Mouse (Mus musculus) erythroblast, embryonic 14.5 days (primary cell): ENCODE results near the gene Ppm1g. TPM values are rescaled to one million over a fixed set of nuclear protein-coding genes. Genes with fewer than 3 reads are reported as not detected.
A peak's percentile ranks its signal among the peaks of the same experiment; 100 is the strongest.

Experiments used
- H3K27me3 ChIP-seq: 2 replicates; pipeline ENCODE4 v1.6.1; 2012; ENCODE audit warnings: inconsistent platforms; ENCODE audit not compliant: control insufficient read depth
- H3K36me3 ChIP-seq: 2 replicates; pipeline ENCODE4 v1.6.1; 2012; ENCODE audit warnings: mild to moderate bottlenecking, inconsistent platforms; ENCODE audit not compliant: control insufficient read depth
- H3K4me1 ChIP-seq: 2 replicates; pipeline ENCODE4 v1.6.1; 2012; ENCODE audit warnings: inconsistent platforms; ENCODE audit not compliant: control insufficient read depth
- H3K4me3 ChIP-seq: replicated peaks from 2 replicates; pipeline ENCODE3; 2012; ENCODE audit warnings: moderate library complexity, mild to moderate bottlenecking, inconsistent platforms
- H3K9me3 ChIP-seq: 2 replicates; pipeline ENCODE4 v1.6.1; 2012; ENCODE audit warnings: low read length, inconsistent platforms, mixed read lengths; ENCODE audit not compliant: control insufficient read depth
- GATA1 ChIP-seq: IDR thresholded peaks from 2 replicates; pipeline ENCODE4 v1.6.1; 2012; ENCODE audit warnings: low read length, inconsistent platforms, mixed read lengths
- TAL1 ChIP-seq: IDR thresholded peaks from 3 replicates; pipeline ENCODE4 v1.6.1; 2012; ENCODE audit warnings: low read length, inconsistent platforms, mixed read lengths
- polyA plus RNA-seq: library from polyadenylated mRNA; stranded (reverse); fragments of >175 nt; gene quantifications from 2 replicates; pipeline ENCODE4 v1.2.3, GENCODE M21; 2012

Gene Ppm1g
- polyA plus RNA-seq, result 31.4 and 40.0 TPM in 2 replicates

GRCm38 (mm10) chr5:31220448-31221303, at the start of gene Ppm1g:
Ppm1g (minus strand) TSS chr5:31220687.
- Histone ChIP-seq H3K4me3 (peak within 1 kb of the TSS; percentile 68), H3K36me3 (peaks cover 16% of the 10 kb centered on the region), H3K9me3 (no peaks in the 10 kb centered on the region), H3K27me3 (no peaks in the 10 kb centered on the region), H3K4me1 (peaks cover 44% of the 10 kb centered on the region)
- TF ChIP-seq GATA1 (no peak), TAL1 (no peak)

- Histone ChIP-seq H3K27me3 (no peaks in the 10 kb centered on the region), H3K4me3 (no peak overlapping the region), H3K4me1 (no peaks in the 10 kb centered on the region), H3K9me3 (no peaks in the 10 kb centered on the region), H3K36me3 (peaks cover 12% of the 10 kb centered on the region; the same call in 1 of the 2 replicates)
- TF ChIP-seq TAL1 (no peak), GATA1 (no peak)
Measured at GRCm38 (mm10) chr5:31267686-31268085, 47.2 kb upstream of the Ppm1g start.

GRCm38 (mm10) chr5:31266101-31266500, 45.6 kb upstream of the Ppm1g start:
- no peak overlapping the region for H3K4me3 ChIP-seq
- peaks cover 12% of the 10 kb centered on the region; the same call in 1 of the 2 replicates for H3K36me3 ChIP-seq
- TF ChIP-seq TAL1 (no peak), GATA1 (no peak)
- H3K9me3 ChIP-seq, result no peaks in the 10 kb centered on the region
- H3K27me3 ChIP-seq, result no peaks in the 10 kb centered on the region
- H3K4me1 ChIP-seq, result no peaks in the 10 kb centered on the region

GRCm38 (mm10) chr5:31257616-31258015, 37.1 kb upstream of the Ppm1g start:
- H3K4me3 ChIP-seq, result no peak overlapping the region

DNA sequence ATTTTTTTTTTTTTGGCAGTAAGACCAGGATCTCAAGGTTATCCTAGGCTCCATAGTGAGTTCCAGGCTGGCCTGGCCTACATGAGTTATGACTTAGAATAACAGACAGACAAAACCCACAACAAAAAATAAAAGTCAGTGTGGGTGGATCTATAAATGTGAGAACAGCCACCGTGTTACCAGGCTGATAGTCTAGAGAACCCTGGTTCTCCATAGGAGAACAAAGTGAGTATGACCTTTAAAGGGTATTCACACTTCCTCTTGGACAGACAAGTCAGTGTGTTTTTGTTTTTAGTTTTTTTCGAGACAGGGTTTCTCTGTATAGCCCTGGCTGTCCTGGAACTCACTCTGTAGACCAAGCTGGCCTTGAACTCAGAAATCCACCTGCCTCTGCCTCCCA, 35.5 kb upstream of the Ppm1g start:
- Histone ChIP-seq H3K4me1 (peaks cover 21% of the 10 kb centered on the region), H3K27me3 (no peaks in the 10 kb centered on the region), H3K9me3 (no peaks in the 10 kb centered on the region), H3K4me3 (no peak overlapping the region), H3K36me3 (peaks cover 37% of the 10 kb centered on the region)
- TF ChIP-seq TAL1 (no peak), GATA1 (no peak)

More at GRCm38 (mm10) chr5:31257616-31258015, 37.1 kb upstream of the Ppm1g start:
- Histone ChIP-seq H3K27me3 (no peaks in the 10 kb centered on the region), H3K4me1 (peaks cover 10% of the 10 kb centered on the region), H3K9me3 (no peaks in the 10 kb centered on the region), H3K36me3 (peaks cover 20% of the 10 kb centered on the region)
- no peak for TF ChIP-seq GATA1
- TF ChIP-seq TAL1, result no peak

- no peaks in the 10 kb centered on the region for H3K27me3 ChIP-seq
Measured at GRCm38 (mm10) chr5:31255381-31255780, 34.9 kb upstream of the Ppm1g start.

DNA sequence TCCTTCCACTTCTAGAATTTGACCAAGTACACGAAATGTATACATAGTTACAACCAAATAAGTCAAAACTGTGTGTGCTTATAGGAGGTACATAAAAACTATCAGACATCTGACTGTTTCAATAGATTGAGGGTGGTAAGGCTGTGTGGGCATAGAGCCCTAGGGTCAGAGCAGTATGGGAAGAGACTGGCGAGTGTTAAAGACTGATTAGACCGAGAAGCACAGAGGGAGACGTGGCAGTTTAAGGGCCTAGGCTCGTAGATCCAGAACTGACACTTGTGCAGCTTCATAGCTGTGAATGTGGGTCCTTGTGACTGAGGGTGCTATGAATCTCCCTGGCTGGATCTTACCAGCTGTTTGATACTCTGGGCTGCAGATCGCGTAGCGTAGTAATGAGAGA, 34.4 kb upstream of the Ppm1g start:
- Histone ChIP-seq H3K27me3 (no peaks in the 10 kb centered on the region), H3K36me3 (peaks cover 48% of the 10 kb centered on the region), H3K4me3 (no peak overlapping the region), H3K4me1 (peaks cover 21% of the 10 kb centered on the region), H3K9me3 (no peaks in the 10 kb centered on the region)
- TF ChIP-seq GATA1 (no peak), TAL1 (no peak)

More at GRCm38 (mm10) chr5:31255381-31255780, 34.9 kb upstream of the Ppm1g start:
- H3K9me3 ChIP-seq, result no peaks in the 10 kb centered on the region
- TF ChIP-seq GATA1, result no peak
- no peak for TF ChIP-seq TAL1
- peaks cover 21% of the 10 kb centered on the region for H3K4me1 ChIP-seq
- H3K36me3 ChIP-seq, result peaks cover 43% of the 10 kb centered on the region
- no peak overlapping the region for H3K4me3 ChIP-seq

- no peaks in the 10 kb centered on the region for H3K9me3 ChIP-seq
- no peak overlapping the region for H3K4me3 ChIP-seq
- no peaks in the 10 kb centered on the region for H3K27me3 ChIP-seq
- peaks cover 52% of the 10 kb centered on the region for H3K36me3 ChIP-seq
- H3K4me1 ChIP-seq, result peaks cover 21% of the 10 kb centered on the region
- no peak for TF ChIP-seq TAL1
- no peak for TF ChIP-seq GATA1
Measured at GRCm38 (mm10) chr5:31254452-31254851, 34.0 kb upstream of the Ppm1g start.

DNA sequence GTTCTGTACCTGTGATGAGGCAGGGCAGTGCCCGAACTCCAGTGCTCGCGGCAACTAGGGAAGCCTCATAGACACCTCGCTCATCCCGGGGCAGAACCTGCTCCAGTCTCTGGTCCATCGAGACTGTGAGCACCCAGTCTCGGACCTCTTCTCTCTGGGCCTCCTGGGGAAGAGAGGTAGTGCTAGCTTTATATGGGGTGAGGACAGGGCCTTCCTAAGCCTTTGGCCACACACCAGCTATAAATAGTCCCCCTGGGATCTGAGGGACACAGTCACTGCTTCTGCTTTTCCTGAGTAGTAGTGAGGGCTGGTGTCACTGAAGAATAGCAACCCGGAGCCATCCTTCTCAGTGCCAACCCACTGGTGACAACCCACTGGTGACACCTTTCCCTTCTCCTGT, 33.3 kb upstream of the Ppm1g start:
- H3K36me3 ChIP-seq, result peaks cover 59% of the 10 kb centered on the region
- no peaks in the 10 kb centered on the region for H3K9me3 ChIP-seq
- peaks cover 21% of the 10 kb centered on the region for H3K4me1 ChIP-seq
- no peak overlapping the region for H3K4me3 ChIP-seq
- H3K27me3 ChIP-seq, result no peaks in the 10 kb centered on the region
- TF ChIP-seq GATA1, result no peak
- TF ChIP-seq TAL1, result no peak
